7 mouse cellular contexts compared by ENCODE assay signal in the genomic region with DNA sequence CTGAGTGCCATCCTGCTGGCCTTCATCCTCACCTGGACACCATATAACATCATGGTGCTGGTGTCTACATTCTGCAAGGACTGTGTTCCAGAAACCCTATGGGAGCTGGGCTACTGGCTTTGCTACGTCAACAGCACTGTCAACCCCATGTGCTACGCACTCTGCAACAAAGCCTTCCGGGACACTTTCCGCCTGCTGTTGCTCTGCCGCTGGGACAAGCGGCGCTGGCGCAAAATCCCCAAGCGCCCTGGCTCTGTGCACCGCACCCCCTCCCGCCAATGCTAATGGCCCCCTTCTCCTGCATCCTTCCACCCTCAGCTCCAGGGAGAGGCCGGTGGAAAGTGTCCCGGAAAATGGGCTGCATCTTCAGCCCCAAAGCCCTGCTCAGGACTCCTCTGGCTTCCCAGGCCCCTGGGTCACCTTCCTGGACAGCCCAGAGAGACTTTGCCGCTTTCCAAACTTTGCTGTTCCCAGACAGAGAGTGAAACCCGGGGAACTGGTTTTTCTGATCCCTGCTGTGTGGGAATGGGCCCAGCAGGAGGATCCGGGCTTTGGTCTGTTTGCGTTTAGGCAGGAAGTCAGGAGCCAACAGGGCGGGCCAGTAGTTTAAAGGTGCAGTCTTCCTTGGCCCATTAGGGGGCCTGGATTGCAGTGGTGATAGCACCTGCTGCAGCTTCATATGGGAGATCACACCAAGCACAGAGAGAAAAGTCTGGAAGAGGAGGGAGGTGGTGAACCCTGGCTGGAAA. TPM values are rescaled to one million over a fixed set of nuclear protein-coding genes. Genes with fewer than 3 reads are reported as not detected.
A peak's percentile ranks its signal among the peaks of the same experiment; 100 is the strongest.
DNase-seq lines count a peak whose midpoint lies in the region; ATAC-seq and TF ChIP-seq lines count a peak whose summit lies in the region.

No protein-coding gene starts in this region.

- H3K27ac ChIP-seq in hindbrain, embryonic 14.5 days, result 0 out of 2 replicates have a peak overlapping the region, but pooled peaks have one; percentile 38
- H3K27ac ChIP-seq in liver, embryonic 14.5 days, result no peak overlapping the region

- H3K9me3 ChIP-seq in E14TG2a.4 (ENCODE audit: low read length), result no peaks in the 10 kb centered on the region
- H3K9me3 ChIP-seq in hindbrain, embryonic 14.5 days (ENCODE audit: control insufficient read depth, low read length), result no peaks in the 10 kb centered on the region
- no peaks in the 10 kb centered on the region for H3K9me3 ChIP-seq in liver, embryonic 14.5 days (ENCODE audit: control insufficient read depth, low read length)

- no peaks in the 10 kb centered on the region for H3K36me3 ChIP-seq in E14TG2a.4 (ENCODE audit: insufficient read depth, low read length)
- H3K36me3 ChIP-seq in hindbrain, embryonic 14.5 days (replicated peaks; ENCODE audit: control insufficient read depth, insufficient read depth), result no peaks in the 10 kb centered on the region
- H3K36me3 ChIP-seq in liver, embryonic 14.5 days (replicated peaks; ENCODE audit: control insufficient read depth, insufficient read depth, low read depth), result no peaks in the 10 kb centered on the region

- H3K4me1 ChIP-seq in E14TG2a.4 (replicated peaks; ENCODE audit: low read depth, low read length), result peaks cover 52% of the 10 kb centered on the region
- H3K4me1 ChIP-seq in hindbrain, embryonic 14.5 days (replicated peaks; ENCODE audit: control insufficient read depth, insufficient read depth, low read length), result no peaks in the 10 kb centered on the region
- H3K4me1 ChIP-seq in liver, embryonic 14.5 days (replicated peaks; ENCODE audit: control insufficient read depth in 2 of 2, insufficient read depth in 2 of 2, low read length in 1 of 2), result peaks cover 0 to 2% of the 10 kb centered on the region in 2 experiments; a peak in 1 of 4 replicates

- no peak for TF ChIP-seq EP300 in liver, embryonic 14.5 days (IDR thresholded peaks at IDR 0.05; ENCODE audit: low read depth)

- no peak overlapping the region for H3K4me2 ChIP-seq in hindbrain, embryonic 14.5 days (replicated peaks)
- peak overlapping the region; percentile 29; the same call in 1 of the 2 replicates for H3K4me2 ChIP-seq in liver, embryonic 14.5 days (ENCODE audit: low read depth)

- no peak for ATAC-seq in hindbrain, embryonic 14.5 days (ENCODE audit: low FRiP score)
- ATAC-seq in liver, embryonic 14.5 days (ENCODE audit: insufficient read depth), result 0 out of 2 replicates have a peak, but pooled peaks have one; percentile 20
- ATAC-seq in erythroid progenitor cell, adult 5-6 weeks (replicated peaks; ENCODE audit: low FRiP score, poor library complexity, severe bottlenecking), result no peak

- TF ChIP-seq CTCF in E14TG2a.4 (conservative IDR thresholded peaks at IDR 0.05; ENCODE audit: low read length), result 0 out of 2 replicates have a peak, but pooled peaks have one; percentile 8
- no peak for TF ChIP-seq CTCF in liver, embryonic 14.5 days (IDR thresholded peaks at IDR 0.05; ENCODE audit: low read depth)

- no peak overlapping the region for H3K9ac ChIP-seq in hindbrain, embryonic 14.5 days
- H3K9ac ChIP-seq in liver, embryonic 14.5 days (replicated peaks), result no peak overlapping the region

- peak; percentile 63 for DNase-seq in ES-CJ7 (ENCODE audit: low read depth, low spot score)
- no peak for DNase-seq in hindbrain, embryonic 14.5 days (ENCODE audit: low spot score)
- no peak for DNase-seq in liver, embryonic 14.5 days (ENCODE audit: low read depth in 3 of 3, low spot score in 3 of 3)
- DNase-seq in right cerebral cortex, postnatal 4 days, result no peak
- DNase-seq in adrenal gland, adult 8-10 months, result no peak

- H3K4me3 ChIP-seq in E14TG2a.4 (replicated peaks; ENCODE audit: low read length), result peak overlapping the region; percentile 69
- no peak overlapping the region for H3K4me3 ChIP-seq in hindbrain, embryonic 14.5 days (replicated peaks; ENCODE audit: low read length)
- 0 out of 4 replicates have a peak overlapping the region, but pooled peaks of 1 of the 2 experiments have one; percentile 10 for H3K4me3 ChIP-seq in liver, embryonic 14.5 days (ENCODE audit: insufficient read depth in 1 of 2, low read depth in 2 of 2, low read length in 2 of 2)

- H3K27me3 ChIP-seq in E14TG2a.4 (ENCODE audit: insufficient read depth, low read length), result peaks cover 18% of the 10 kb centered on the region
- H3K27me3 ChIP-seq in hindbrain, embryonic 14.5 days (ENCODE audit: control insufficient read depth, insufficient read depth, low read length), result no peaks in the 10 kb centered on the region
- no peaks in the 10 kb centered on the region for H3K27me3 ChIP-seq in liver, embryonic 14.5 days (ENCODE audit: control insufficient read depth, insufficient read depth, low read length)

- WGBS in hindbrain, embryonic 14.5 days, result 30% methylated on average over 18 of the region's 18 CpGs
- WGBS in liver, embryonic 14.5 days (ENCODE audit: insufficient replicate concordance), result 57% methylated on average over 18 of the region's 18 CpGs

RNA-seq across cellular contexts. Expression of a gene that starts 15.6 kb away (rescaled TPM):
- polyA plus RNA-seq in hindbrain, embryonic 14.5 days (2014; fragmentation: Nextera tagmentation; extraction: Ambion mirVana), result 0.30 and 0.35 TPM in 2 replicates
- polyA plus RNA-seq in liver, embryonic 14.5 days (2012; rRNA removed), result under 0.01 and 0.01 TPM in 2 replicates
- not detected in 2 replicates for polyA plus RNA-seq in liver, embryonic 14.5 days (2014; fragmentation: Nextera tagmentation; extraction: Ambion mirVana)
- 1 to 10 TPM; 1.2 to 2.6 (median 1.8) TPM for total RNA-seq in adrenal gland, adult 8-10 months (2022)
- total RNA-seq in erythroid progenitor cell, adult 5-6 weeks (2015; ENCODE audit: low replicate concordance), result not detected in 2 replicates
- 0.26 TPM in 1 of 2 replicates, not detected in the other for total RNA-seq in erythroid progenitor cell, adult 5-6 weeks (2017; ENCODE audit: low replicate concordance)

RNA-seq across cellular contexts. Expression of a gene that starts 44.0 kb away (rescaled TPM):
- polyA plus RNA-seq in hindbrain, embryonic 14.5 days (2014; fragmentation: Nextera tagmentation; extraction: Ambion mirVana), result 161 and 174 TPM in 2 replicates
- 78.4 and 82.2 TPM in 2 replicates for polyA plus RNA-seq in liver, embryonic 14.5 days (2012; rRNA removed)
- polyA plus RNA-seq in liver, embryonic 14.5 days (2014; fragmentation: Nextera tagmentation; extraction: Ambion mirVana), result 88.5 and 89.1 TPM in 2 replicates
- 100 to 1,000 TPM; 210 to 266 (median 246) TPM for total RNA-seq in adrenal gland, adult 8-10 months (2022)
- 198 and 206 TPM in 2 replicates for total RNA-seq in erythroid progenitor cell, adult 5-6 weeks (2015; ENCODE audit: low replicate concordance)
- 242 and 266 TPM in 2 replicates for total RNA-seq in erythroid progenitor cell, adult 5-6 weeks (2017; ENCODE audit: low replicate concordance)

RNA-seq across cellular contexts. Expression of a gene that starts 56.4 kb away (rescaled TPM):
- polyA plus RNA-seq in hindbrain, embryonic 14.5 days (2014; fragmentation: Nextera tagmentation; extraction: Ambion mirVana), result 80.7 and 80.8 TPM in 2 replicates
- 27.7 and 34.1 TPM in 2 replicates for polyA plus RNA-seq in liver, embryonic 14.5 days (2012; rRNA removed)
- 51.6 and 57.6 TPM in 2 replicates for polyA plus RNA-seq in liver, embryonic 14.5 days (2014; fragmentation: Nextera tagmentation; extraction: Ambion mirVana)
- total RNA-seq in adrenal gland, adult 8-10 months (2022), result 10 to 100 TPM; 49.1 to 60.4 (median 53.3) TPM
- total RNA-seq in erythroid progenitor cell, adult 5-6 weeks (2015; ENCODE audit: low replicate concordance), result 22.0 and 28.9 TPM in 2 replicates
- total RNA-seq in erythroid progenitor cell, adult 5-6 weeks (2017; ENCODE audit: low replicate concordance), result 10.7 and 15.0 TPM in 2 replicates
